Comparison of ENCODE assay signal across 8 mouse cellular contexts in genomic region chr9:49485892-49486311, GRCm38 (mm10). TPM values are rescaled to one million over a fixed set of nuclear protein-coding genes. Genes with fewer than 3 reads are reported as not detected.
DNase-seq lines count a peak whose midpoint lies in the region; ATAC-seq and TF ChIP-seq lines count a peak whose summit lies in the region.

Ttc12 (minus strand) TSS chr9:49486225.

- no peak within 1 kb of the TSS for H3K27ac ChIP-seq in cortical plate, adult 2 months (ENCODE audit: insufficient read depth, low read length)
- H3K27ac ChIP-seq in intestine, embryonic 15.5 days, result 0 out of 2 replicates have a peak within 1 kb of the TSS, but pooled peaks have one; percentile 13
- no peak within 1 kb of the TSS for H3K27ac ChIP-seq in limb, embryonic 11.5 days (replicated peaks; ENCODE audit: low read depth, low read length)
- H3K27ac ChIP-seq in midbrain, embryonic 11.5 days (ENCODE audit: low read depth, low read length), result no peak within 1 kb of the TSS

- DNase-seq in CD4-positive, CD25-positive, alpha-beta regulatory T cell, adult 2 months (ENCODE audit: low read depth, low spot score), result peak; percentile 55
- peak; percentile 81 to 83 for DNase-seq in gastrocnemius, postnatal 36 days
- peak; percentile 85 for DNase-seq in limb, embryonic 11.5 days (ENCODE audit: low spot score)
- peak; percentile 98 for DNase-seq in midbrain, embryonic 11.5 days (ENCODE audit: low spot score, missing footprints)
- DNase-seq in skeletal muscle tissue, adult 2 months (ENCODE audit: low read depth, low spot score), result peak; percentile 77

- H3K9me3 ChIP-seq in intestine, embryonic 15.5 days, result no peaks in the 10 kb centered on the region
- no peaks in the 10 kb centered on the region for H3K9me3 ChIP-seq in limb, embryonic 11.5 days (ENCODE audit: control insufficient read depth, low read length)
- no peaks in the 10 kb centered on the region for H3K9me3 ChIP-seq in midbrain, embryonic 11.5 days (ENCODE audit: control insufficient read depth, low read length)

- TF ChIP-seq CTCF in cortical plate, adult 2 months (IDR thresholded peaks at IDR 0.05; ENCODE audit: extremely low read depth, insufficient read depth, low read length), result no peak

- peak within 1 kb of the TSS; percentile 33 for H3K4me3 ChIP-seq in cortical plate, adult 2 months (ENCODE audit: insufficient read depth, low read length)
- H3K4me3 ChIP-seq in intestine, embryonic 15.5 days (replicated peaks), result peak within 1 kb of the TSS; percentile 59
- H3K4me3 ChIP-seq in limb, embryonic 11.5 days (ENCODE audit: low read depth, low read length), result peak within 1 kb of the TSS; percentile 57
- H3K4me3 ChIP-seq in midbrain, embryonic 11.5 days (ENCODE audit: low read depth, low read length), result peak within 1 kb of the TSS; percentile 45

- peak within 1 kb of the TSS; percentile 47 for H3K9ac ChIP-seq in intestine, embryonic 15.5 days
- H3K9ac ChIP-seq in limb, embryonic 11.5 days (ENCODE audit: low read length), result peak within 1 kb of the TSS; percentile 40
- peak within 1 kb of the TSS; percentile 37; the same call in 1 of the 2 replicates for H3K9ac ChIP-seq in midbrain, embryonic 11.5 days (ENCODE audit: low read length)

- peak within 1 kb of the TSS; percentile 91 for H3K4me2 ChIP-seq in intestine, embryonic 15.5 days (replicated peaks)
- H3K4me2 ChIP-seq in limb, embryonic 11.5 days (ENCODE audit: low read depth, severe bottlenecking), result peak within 1 kb of the TSS; percentile 77
- peak within 1 kb of the TSS; percentile 62 for H3K4me2 ChIP-seq in midbrain, embryonic 11.5 days

- intact Hi-C loops in gastrocnemius, postnatal 36 days (cut with DNase I), result no loop called here

- H3K36me3 ChIP-seq in intestine, embryonic 15.5 days, result no peaks in the 10 kb centered on the region
- H3K36me3 ChIP-seq in limb, embryonic 11.5 days (ENCODE audit: control insufficient read depth, insufficient read depth, low read length), result no peaks in the 10 kb centered on the region
- H3K36me3 ChIP-seq in midbrain, embryonic 11.5 days (ENCODE audit: control insufficient read depth, insufficient read depth, low read length), result no peaks in the 10 kb centered on the region

- no peaks in the 10 kb centered on the region for H3K4me1 ChIP-seq in cortical plate, adult 2 months (ENCODE audit: control insufficient read depth, insufficient read depth, low read length)
- peaks cover 4% of the 10 kb centered on the region; the same call in 1 of the 2 replicates for H3K4me1 ChIP-seq in intestine, embryonic 15.5 days (replicated peaks)
- peaks cover 10% of the 10 kb centered on the region; the same call in 1 of the 2 replicates for H3K4me1 ChIP-seq in limb, embryonic 11.5 days (ENCODE audit: control insufficient read depth, insufficient read depth, low read length)
- no peaks in the 10 kb centered on the region; the same call in 1 of the 2 replicates for H3K4me1 ChIP-seq in midbrain, embryonic 11.5 days (ENCODE audit: control insufficient read depth, insufficient read depth, low read length)

- TF ChIP-seq POLR2A in cortical plate, adult 2 months (IDR thresholded peaks at IDR 0.05; ENCODE audit: extremely low read depth, insufficient read depth, low read length), result no peak

- no peak for ATAC-seq in CD4-positive, CD25-positive, alpha-beta regulatory T cell, adult 4 months
- ATAC-seq in intestine, embryonic 15.5 days, result peak; percentile 95
- peak; percentile 83 for ATAC-seq in limb, embryonic 11.5 days (ENCODE audit: insufficient number of reproducible peaks, low FRiP score, low TSS enrichment, low read depth)
- peak; percentile 92 for ATAC-seq in midbrain, embryonic 11.5 days (ENCODE audit: low FRiP score)

- WGBS in intestine, embryonic 15.5 days, result 1% methylated on average over 18 of the region's 18 CpGs
- under 1% methylated on average over 18 of the region's 18 CpGs for WGBS in limb, embryonic 11.5 days
- WGBS in midbrain, embryonic 11.5 days, result 0% methylated on average over 17 of the region's 18 CpGs

- H3K27me3 ChIP-seq in intestine, embryonic 15.5 days (replicated peaks), result no peaks in the 10 kb centered on the region
- H3K27me3 ChIP-seq in limb, embryonic 11.5 days (ENCODE audit: control insufficient read depth, insufficient read depth, low read length), result no peaks in the 10 kb centered on the region
- H3K27me3 ChIP-seq in midbrain, embryonic 11.5 days (ENCODE audit: control insufficient read depth, insufficient read depth, low read length), result no peaks in the 10 kb centered on the region

RNA-seq across cellular contexts. Expression of gene Ttc12, which starts in this region (rescaled TPM):
- not detected for polyA plus RNA-seq in CD4-positive, CD25-positive, alpha-beta regulatory T cell, adult 4 months (2017; shearing (Covaris generic))
- 1.6 and 1.7 TPM in 2 replicates for polyA plus RNA-seq in cortical plate, adult 2 months (2012; rRNA removed)
- total RNA-seq in gastrocnemius, postnatal 36 days (2021), result under 1 TPM; 0.86 to 0.87 TPM
- 0.85 and 1.1 TPM in 2 replicates for polyA plus RNA-seq in intestine, embryonic 15.5 days (2015; fragmentation: Nextera tagmentation; extraction: Ambion mirVana)
- 1.8 and 2.3 TPM in 2 replicates for polyA plus RNA-seq in limb, embryonic 11.5 days (2014; fragmentation: Nextera tagmentation; extraction: Ambion mirVana)
- 2.1 and 3.2 TPM in 2 replicates for polyA plus RNA-seq in midbrain, embryonic 11.5 days (2014; fragmentation: Nextera tagmentation; extraction: Ambion mirVana)

Comparison
In these comparisons a context has a peak if more than half of its experiments do, and no peak if none do; other contexts are left out.
1. Peak in DNase-seq in gastrocnemius, postnatal 36 days; RNA of the gene not detected or under 1 TPM.